Mouse (Mus musculus) embryonic facial prominence, embryonic 15.5 days (tissue): ENCODE measurements around the gene Itch. TPM values are rescaled to one million over a fixed set of nuclear protein-coding genes. Genes with fewer than 3 reads are reported as not detected.
"Not testable (repeated sequence)": the region's sequence is repeated elsewhere in the genome, so short reads cannot be mapped to it uniquely, and the experiment has no call there.

Source experiments
- ATAC-seq: fragments of 200-750 bp; cut with Nextera tagmentation; 2 replicates; pipeline ENCODE4 v1.8.0; 2017; ENCODE audit warnings: low read depth, moderate TSS enrichment; ENCODE audit not compliant: insufficient number of reproducible peaks, low FRiP score, low TSS enrichment
- H3K27ac ChIP-seq: fragments of 300-500 bp; sonication (generic); replicated peaks from 2 replicates; pipeline ENCODE4 v1.5.1; 2015; ENCODE audit warnings: mild to moderate bottlenecking, inconsistent platforms
- H3K27me3 ChIP-seq: fragments of 300-500 bp; sonication (generic); 2 replicates; pipeline ENCODE4 v1.6.1; 2015; ENCODE audit warnings: inconsistent platforms
- H3K36me3 ChIP-seq: fragments of 300-500 bp; sonication (generic); 2 replicates; pipeline ENCODE4 v1.6.1; 2015; ENCODE audit warnings: mild to moderate bottlenecking, inconsistent platforms
- H3K4me1 ChIP-seq: fragments of 300-500 bp; sonication (generic); 2 replicates; pipeline ENCODE4 v1.6.1; 2015; ENCODE audit warnings: inconsistent platforms
- H3K4me2 ChIP-seq: fragments of 300-500 bp; sonication (generic); replicated peaks from 2 replicates; pipeline ENCODE4 v1.6.1; 2015; ENCODE audit warnings: mild to moderate bottlenecking, inconsistent platforms
- H3K4me3 ChIP-seq: fragments of 300-500 bp; sonication (generic); replicated peaks from 2 replicates; pipeline ENCODE4 v1.5.1; 2015; ENCODE audit warnings: mild to moderate bottlenecking, inconsistent platforms
- H3K9ac ChIP-seq: fragments of 300-500 bp; sonication (generic); 2 replicates; pipeline ENCODE4 v1.6.1; 2015; ENCODE audit warnings: inconsistent platforms
- H3K9me3 ChIP-seq: fragments of 300-500 bp; sonication (generic); replicated peaks from 2 replicates; pipeline ENCODE4 v1.6.1; 2016; ENCODE audit warnings: inconsistent platforms
- WGBS: fragments of 180-500 bp; shearing (Covaris S2); methylation state at CpG from one replicate; pipeline ENCODE4 v1.1.7; 2015; 5-methylcytosine and 5-hydroxymethylcytosine counted together
- polyA plus RNA-seq: library from polyadenylated mRNA; unstranded; fragments of >200 nt; fragmentation: Nextera tagmentation; extraction: Ambion mirVana; gene quantifications from 2 replicates; pipeline ENCODE4 v1.2.1, GENCODE M21; 2015

Itch gene
- polyA plus RNA-seq, 1 experiment from 2014 or later = 52.6 TPM

GRCm38 (mm10) chr2:155100796-155101259 is 32.5 kb upstream of the Itch start:
- H3K9me3 ChIP-seq = no peaks in the 10 kb centered on the region
- H3K4me3 ChIP-seq = no peak overlapping the region
- H3K27ac ChIP-seq = no peak overlapping the region
- no peaks in the 10 kb centered on the region for H3K4me1 ChIP-seq
- ATAC-seq = no peak
- no peak overlapping the region for H3K4me2 ChIP-seq
- H3K36me3 ChIP-seq = no peaks in the 10 kb centered on the region
- no peaks in the 10 kb centered on the region for H3K27me3 ChIP-seq
- 63% methylated on average over 3 of the region's 3 CpGs for WGBS
- H3K9ac ChIP-seq = no peak overlapping the region

- Histone ChIP-seq H3K9ac (no peak overlapping the region), H3K9me3 (no peaks in the 10 kb centered on the region), H3K27me3 (no peaks in the 10 kb centered on the region), H3K4me3 (no peak overlapping the region), H3K27ac (no peak overlapping the region), H3K36me3 (no peaks in the 10 kb centered on the region), H3K4me2 (no peak overlapping the region), H3K4me1 (no peaks in the 10 kb centered on the region)
- no peak for ATAC-seq
- 38% methylated on average over 6 of the region's 6 CpGs for WGBS
These were observed 31.5 kb upstream of the Itch start for GRCm38 (mm10) chr2:155101761-155102181.

GRCm38 (mm10) chr2:155103607-155104006 is 29.7 kb upstream of the Itch start:
- Histone ChIP-seq H3K27ac (no peak overlapping the region), H3K4me2 (no peak overlapping the region), H3K36me3 (no peaks in the 10 kb centered on the region), H3K4me3 (no peak overlapping the region), H3K27me3 (no peaks in the 10 kb centered on the region), H3K9me3 (no peaks in the 10 kb centered on the region), H3K4me1 (no peaks in the 10 kb centered on the region), H3K9ac (no peak overlapping the region)
- 70% methylated on average over 6 of the region's 6 CpGs for WGBS
- ATAC-seq = no peak

GRCm38 (mm10) chr2:155107276-155107675 is 26.0 kb upstream of the Itch start:
- H3K4me1 ChIP-seq, H3K9ac ChIP-seq, H3K9me3 ChIP-seq, H3K4me3 ChIP-seq, H3K27me3 ChIP-seq, H3K36me3 ChIP-seq, H3K4me2 ChIP-seq, H3K27ac ChIP-seq, ATAC-seq: not testable (repeated sequence)
- 76% methylated on average over 9 of the region's 9 CpGs for WGBS

GRCm38 (mm10) chr2:155115216-155115830 is 18.0 kb upstream of the Itch start:
- 66% methylated on average over 7 of the region's 7 CpGs for WGBS
- ATAC-seq = no peak
- Histone ChIP-seq H3K4me3 (no peak overlapping the region), H3K9me3 (no peaks in the 10 kb centered on the region), H3K27ac (no peak overlapping the region), H3K36me3 (no peaks in the 10 kb centered on the region), H3K4me2 (no peak overlapping the region), H3K9ac (no peak overlapping the region), H3K4me1 (no peaks in the 10 kb centered on the region), H3K27me3 (no peaks in the 10 kb centered on the region)

- peak overlapping the region; percentile 45 for H3K4me2 ChIP-seq
- H3K27ac ChIP-seq = peak overlapping the region; percentile 91
- WGBS = under 1% methylated on average over 16 of the region's 18 CpGs
- H3K4me3 ChIP-seq = peak overlapping the region; percentile 91
- H3K27me3 ChIP-seq = no peaks in the 10 kb centered on the region
- peak; percentile 48 for ATAC-seq
- peaks cover 16% of the 10 kb centered on the region for H3K4me1 ChIP-seq
- peaks cover 17% of the 10 kb centered on the region for H3K36me3 ChIP-seq
- H3K9me3 ChIP-seq = no peaks in the 10 kb centered on the region
- peak overlapping the region; percentile 94 for H3K9ac ChIP-seq
These were observed 910 bp downstream of the Itch start for GRCm38 (mm10) chr2:155133977-155134860.

- ATAC-seq = no peak
- peaks cover 21% of the 10 kb centered on the region for H3K36me3 ChIP-seq
- no peak overlapping the region for H3K9ac ChIP-seq
- no peaks in the 10 kb centered on the region for H3K9me3 ChIP-seq
- H3K4me2 ChIP-seq = peak overlapping the region; percentile 45
- H3K27me3 ChIP-seq = no peaks in the 10 kb centered on the region
- peaks cover 16% of the 10 kb centered on the region for H3K4me1 ChIP-seq
- no peak overlapping the region for H3K27ac ChIP-seq
- peak overlapping the region; percentile 1 for H3K4me3 ChIP-seq
- 59% methylated on average over 4 of the region's 4 CpGs for WGBS
These were observed 1.8 kb downstream of the Itch start for GRCm38 (mm10) chr2:155135092-155135491.

- Histone ChIP-seq H3K4me3 (peak overlapping the region; percentile 1), H3K4me2 (peak overlapping the region; percentile 45; the same call in 1 of the 2 replicates), H3K9ac (no peak overlapping the region), H3K27me3 (no peaks in the 10 kb centered on the region), H3K36me3 (peaks cover 25% of the 10 kb centered on the region), H3K9me3 (no peaks in the 10 kb centered on the region), H3K27ac (no peak overlapping the region), H3K4me1 (peaks cover 16% of the 10 kb centered on the region)
- WGBS = 77% methylated on average over 1 of the region's 1 CpGs
- no peak for ATAC-seq
These were observed 2.2 kb downstream of the Itch start for GRCm38 (mm10) chr2:155135534-155135933.

GRCm38 (mm10) chr2:155140986-155141385 is 7.7 kb downstream of the Itch start:
- Histone ChIP-seq H3K4me2 (no peak overlapping the region), H3K4me1 (peaks cover 2% of the 10 kb centered on the region; the same call in 1 of the 2 replicates), H3K4me3 (no peak overlapping the region), H3K9ac (no peak overlapping the region), H3K27ac (no peak overlapping the region), H3K36me3 (peaks cover 67% of the 10 kb centered on the region), H3K9me3 (no peaks in the 10 kb centered on the region), H3K27me3 (no peaks in the 10 kb centered on the region)
- no peak for ATAC-seq
- 92% methylated on average over 5 of the region's 5 CpGs for WGBS

GRCm38 (mm10) chr2:155142025-155142555 is 8.8 kb downstream of the Itch start:
- no peak for ATAC-seq
- H3K4me3 ChIP-seq = no peak overlapping the region
- H3K9ac ChIP-seq = no peak overlapping the region
- no peak overlapping the region for H3K27ac ChIP-seq
- peaks cover 76% of the 10 kb centered on the region for H3K36me3 ChIP-seq
- H3K4me1 ChIP-seq = no peaks in the 10 kb centered on the region
- H3K27me3 ChIP-seq = no peaks in the 10 kb centered on the region
- H3K9me3 ChIP-seq = no peaks in the 10 kb centered on the region; the same call in 1 of the 2 replicates
- H3K4me2 ChIP-seq = no peak overlapping the region

GRCm38 (mm10) chr2:155149296-155149695 is 16.0 kb downstream of the Itch start:
- peaks cover 31% of the 10 kb centered on the region for H3K36me3 ChIP-seq
- H3K9me3 ChIP-seq, H3K4me1 ChIP-seq, H3K27ac ChIP-seq, H3K4me2 ChIP-seq, H3K4me3 ChIP-seq, H3K9ac ChIP-seq, ATAC-seq, H3K27me3 ChIP-seq: not testable (repeated sequence)
